Mouse (Mus musculus): ENCODE results near the gene Igfbp6.

- TF ChIP-seq CTCF (IDR thresholded peaks at IDR 0.05; ENCODE audit: control insufficient read depth, insufficient read depth, insufficient replicate concordance, low read depth, low read length) = no peak
- TF ChIP-seq POLR2A (IDR thresholded peaks at IDR 0.05; ENCODE audit: control insufficient read depth, low read depth, low read length) = no peak
Observed at GRCm38 (mm10) chr15:102111495-102111829, 32.7 kb upstream of the Igfbp6 start.
